Mouse (Mus musculus) cortical plate, adult 2 months (tissue): ENCODE results near the gene Prrt1. TPM values are rescaled to one million over a fixed set of nuclear protein-coding genes. Genes with fewer than 3 reads are reported as not detected.

ENCODE experiments used
- H3K27ac ChIP-seq: fragments of 200-500 bp; 2 replicates; pipeline ENCODE4 v1.5.1; 2012; ENCODE audit warnings: low read length, control low read depth, inconsistent platforms; ENCODE audit not compliant: insufficient read depth
- H3K4me1 ChIP-seq: fragments of 200-500 bp; 2 replicates; pipeline ENCODE4 v1.6.1; 2011; ENCODE audit warnings: low read length; ENCODE audit not compliant: control insufficient read depth, insufficient read depth
- H3K4me3 ChIP-seq: fragments of 200-500 bp; 2 replicates; pipeline ENCODE4 v1.5.1; 2011; ENCODE audit warnings: mild to moderate bottlenecking, low read length, control low read depth; ENCODE audit not compliant: insufficient read depth
- CTCF ChIP-seq: fragments of 200-500 bp; IDR thresholded peaks from 2 replicates; pipeline ENCODE4 v1.5.1; 2011; ENCODE audit warnings: mild to moderate bottlenecking, control low read depth, low read length; ENCODE audit not compliant: insufficient read depth; ENCODE audit errors: extremely low read depth
- POLR2A ChIP-seq: fragments of 200-500 bp; IDR thresholded peaks from 2 replicates; pipeline ENCODE4 v1.6.1; 2011; ENCODE audit warnings: mild to moderate bottlenecking, low read length, control low read depth; ENCODE audit not compliant: insufficient read depth; ENCODE audit errors: extremely low read depth
- polyA plus RNA-seq: library from polyadenylated mRNA; depleted of rRNA; stranded (reverse); fragments of >200 nt; gene quantifications from 2 replicates; pipeline ENCODE4 v1.2.3, GENCODE M21; 2012

The Prrt1 gene
- polyA plus RNA-seq, 1 experiment, result 160 TPM

DNA sequence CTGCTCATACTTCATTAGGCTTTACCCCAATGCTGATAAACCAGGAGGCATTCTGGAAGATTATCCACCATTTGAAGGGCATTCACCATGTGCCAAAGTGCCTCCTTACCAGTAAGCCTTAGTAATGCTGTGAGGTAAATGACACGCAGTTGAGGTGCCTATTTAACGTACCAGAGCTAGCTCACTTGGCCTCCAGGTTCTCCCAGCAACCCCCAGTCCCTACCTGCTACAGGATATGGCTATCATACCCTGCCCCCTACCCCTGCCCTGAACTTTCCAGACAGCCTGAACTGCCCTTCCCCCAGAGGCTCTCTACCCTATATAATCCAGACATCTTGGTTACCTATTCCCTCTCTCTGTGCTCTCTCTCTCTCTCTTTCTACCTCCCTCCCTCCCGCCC, 40.6 kb upstream of the Prrt1 start:
- TF ChIP-seq POLR2A (no peak), CTCF (no peak)
- Histone ChIP-seq H3K4me3 (no peak overlapping the region), H3K4me1 (peaks cover 5% of the 10 kb centered on the region), H3K27ac (no peak overlapping the region)

DNA sequence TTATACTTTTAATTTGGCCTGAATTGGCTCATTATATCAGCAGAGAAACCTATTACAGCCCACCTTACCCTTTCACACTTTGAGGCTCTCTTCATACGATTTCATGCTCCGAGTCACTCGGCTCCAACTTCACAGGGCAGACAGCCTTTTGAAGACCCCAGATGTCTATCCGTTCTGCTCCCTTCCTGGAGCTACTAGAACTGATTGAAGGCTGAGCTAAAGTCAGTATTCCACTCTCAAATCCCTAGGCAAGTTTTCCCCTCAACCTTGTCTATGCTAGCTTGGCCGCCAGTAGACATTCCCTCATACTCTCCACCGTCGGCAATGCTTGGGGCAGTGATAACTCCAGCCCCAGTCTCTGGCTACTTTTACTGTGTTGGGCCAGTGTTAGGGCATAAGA, 40.1 kb upstream of the Prrt1 start:
- Histone ChIP-seq H3K4me1 (peaks cover 5% of the 10 kb centered on the region), H3K27ac (no peak overlapping the region), H3K4me3 (no peak overlapping the region)
- TF ChIP-seq POLR2A (no peak), CTCF (no peak)

DNA sequence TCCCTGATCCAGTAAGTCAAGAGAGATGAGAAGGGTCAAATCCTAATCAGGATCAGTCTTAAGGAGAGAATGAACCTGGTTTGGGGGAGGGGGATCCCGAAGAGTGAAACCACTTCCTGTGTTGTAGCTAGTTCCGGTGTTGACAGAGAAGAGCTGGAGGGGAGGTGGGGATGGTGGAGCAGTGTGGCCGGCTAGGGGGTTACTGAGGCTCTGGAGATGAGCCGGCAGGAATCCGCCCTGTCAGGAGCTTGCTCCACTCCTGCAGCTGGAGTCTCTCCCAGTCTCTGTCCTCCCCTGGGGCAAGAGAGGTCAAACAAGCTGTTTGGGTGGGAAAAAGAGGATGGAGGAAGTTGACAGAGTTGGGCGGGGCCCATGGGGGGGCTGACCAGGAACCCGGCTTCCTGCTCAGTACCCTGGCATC, 39.6 kb upstream of the Prrt1 start, which contains the start of gene Gpsm3:
Gpsm3 (plus strand) TSS at position 126 of the 421 bp plus-strand sequence.
- H3K4me3 ChIP-seq, result no peak within 1 kb of the TSS
- H3K27ac ChIP-seq, result peak within 1 kb of the TSS; percentile 53; the same call in 1 of the 2 replicates
- H3K4me1 ChIP-seq, result peaks cover 5% of the 10 kb centered on the region
- TF ChIP-seq POLR2A (no peak), CTCF (no peak)

DNA sequence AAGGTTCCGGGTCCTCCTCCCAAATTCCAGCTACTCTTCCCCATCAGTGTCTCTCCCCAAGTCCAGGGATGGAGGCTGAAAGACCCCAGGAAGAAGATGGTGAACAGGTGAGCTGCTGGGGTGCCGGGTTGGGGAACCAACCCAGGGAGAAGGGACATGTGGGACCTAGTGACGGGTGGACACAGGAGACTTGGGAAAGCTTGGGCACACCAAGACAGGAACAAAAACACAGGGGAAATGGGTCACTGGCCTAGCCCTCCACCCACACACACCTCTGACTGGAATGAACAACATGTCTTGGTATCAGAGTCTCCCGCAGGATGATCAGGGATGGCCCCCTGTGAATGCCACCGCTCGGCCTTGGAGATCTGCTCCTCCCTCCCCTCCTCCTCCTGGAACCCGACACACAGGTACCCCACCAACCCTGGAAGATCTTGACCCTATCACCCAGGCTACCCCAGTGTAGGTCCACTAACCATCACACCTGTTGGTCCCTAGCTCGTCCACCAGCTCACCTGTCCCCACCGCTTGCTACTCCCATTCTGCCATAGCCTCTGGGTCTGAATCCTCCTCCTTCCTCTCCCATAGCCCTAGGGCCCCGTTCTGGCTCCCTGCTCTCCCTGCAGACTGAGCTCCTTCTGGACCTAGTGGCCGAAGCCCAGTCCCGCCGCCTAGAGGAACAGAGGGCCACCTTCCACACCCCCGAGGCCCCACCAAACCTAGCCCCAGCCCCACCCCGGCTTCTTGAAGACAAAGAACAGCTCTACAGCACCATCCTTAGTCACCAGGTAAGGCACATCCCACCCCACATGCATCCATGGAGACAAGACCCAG, 39.0 kb upstream of the Prrt1 start:
- TF ChIP-seq POLR2A (no peak), CTCF (no peak)
- peaks cover 5% of the 10 kb centered on the region for H3K4me1 ChIP-seq

DNA sequence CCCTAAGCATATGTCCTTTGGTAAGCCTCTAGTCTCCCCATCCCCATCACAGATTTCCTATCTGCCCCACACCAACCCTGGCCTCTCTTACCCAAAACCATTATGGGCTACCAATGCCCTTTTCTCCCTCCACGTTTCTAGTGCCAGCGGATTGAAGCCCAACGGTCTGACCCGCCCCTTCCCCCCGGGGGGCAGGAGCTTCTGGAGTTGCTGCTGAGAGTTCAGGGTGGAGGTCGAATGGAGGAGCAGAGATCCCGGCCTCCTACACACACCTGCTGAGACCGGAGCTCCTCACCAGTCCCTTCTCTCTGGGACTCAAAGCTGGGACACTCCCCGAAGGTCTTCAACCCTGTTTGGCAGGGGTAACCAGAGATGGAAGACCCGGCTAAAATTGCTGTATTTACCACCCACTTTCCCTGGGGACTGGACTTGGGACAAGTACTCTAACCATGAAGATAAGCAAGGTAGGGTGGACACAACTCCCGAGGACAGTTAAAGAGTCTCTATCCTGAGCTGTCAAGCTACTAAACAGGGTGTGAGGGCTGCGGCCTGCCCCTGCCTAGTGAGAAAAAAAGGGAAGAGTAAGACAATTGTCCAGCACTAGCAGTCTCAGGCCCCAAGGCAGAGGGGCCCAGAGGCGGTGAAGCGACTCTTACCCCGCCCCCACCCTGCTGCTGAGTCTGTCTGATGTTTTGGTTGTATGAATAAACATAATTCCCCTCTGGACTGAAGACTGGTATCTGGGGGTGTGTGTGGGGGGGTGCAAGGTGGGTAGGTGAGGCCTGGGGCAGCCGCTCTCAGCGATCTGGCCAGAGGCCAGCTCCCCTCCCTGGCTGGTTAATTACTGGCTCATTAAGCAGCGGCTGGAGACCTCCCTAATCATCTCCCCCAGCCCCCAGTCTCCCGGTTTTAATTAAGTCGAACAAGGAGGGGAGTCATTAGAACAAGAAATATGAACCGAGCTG, 38.0 kb upstream of the Prrt1 start, which contains the start of gene Pbx2:
Pbx2 (plus strand) TSS at position 238 of the 965 bp plus-strand sequence.
- no peak for TF ChIP-seq CTCF
- no peak for TF ChIP-seq POLR2A
- Histone ChIP-seq H3K4me3 (peak within 1 kb of the TSS; percentile 58), H3K27ac (peak within 1 kb of the TSS; percentile 98), H3K4me1 (peaks cover 5% of the 10 kb centered on the region)

More for the DNA sequence above, 39.0 kb upstream of the Prrt1 start:
- H3K27ac ChIP-seq, result peak overlapping the region; percentile 53; the same call in 1 of the 2 replicates
- no peak overlapping the region for H3K4me3 ChIP-seq

DNA sequence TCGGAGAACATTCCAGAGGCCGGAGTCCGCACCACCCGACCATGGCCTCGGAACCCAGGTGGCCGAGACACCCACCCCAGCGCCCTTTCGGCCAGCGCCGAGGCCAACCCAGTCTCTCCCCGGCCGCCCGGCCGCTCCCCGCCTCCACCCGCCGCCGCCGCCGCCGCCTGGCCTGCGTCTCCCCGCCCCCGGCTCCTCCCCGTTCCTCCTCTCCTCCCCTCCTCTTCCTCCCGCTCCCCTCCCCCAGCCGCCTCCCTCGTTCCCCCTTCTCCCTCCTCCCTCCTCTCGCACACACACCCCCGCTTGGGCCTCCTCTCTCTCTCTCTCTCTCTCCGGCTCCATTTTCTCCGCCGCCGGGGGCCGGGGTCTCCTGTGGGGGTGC, 37.3 kb upstream of the Prrt1 start:
- Histone ChIP-seq H3K4me1 (peaks cover 2% of the 10 kb centered on the region), H3K27ac (peak overlapping the region; percentile 98), H3K4me3 (peak overlapping the region; percentile 58)
- peak; percentile 73; the same call in 1 of the 2 replicates for TF ChIP-seq POLR2A
- TF ChIP-seq CTCF, result no peak

DNA sequence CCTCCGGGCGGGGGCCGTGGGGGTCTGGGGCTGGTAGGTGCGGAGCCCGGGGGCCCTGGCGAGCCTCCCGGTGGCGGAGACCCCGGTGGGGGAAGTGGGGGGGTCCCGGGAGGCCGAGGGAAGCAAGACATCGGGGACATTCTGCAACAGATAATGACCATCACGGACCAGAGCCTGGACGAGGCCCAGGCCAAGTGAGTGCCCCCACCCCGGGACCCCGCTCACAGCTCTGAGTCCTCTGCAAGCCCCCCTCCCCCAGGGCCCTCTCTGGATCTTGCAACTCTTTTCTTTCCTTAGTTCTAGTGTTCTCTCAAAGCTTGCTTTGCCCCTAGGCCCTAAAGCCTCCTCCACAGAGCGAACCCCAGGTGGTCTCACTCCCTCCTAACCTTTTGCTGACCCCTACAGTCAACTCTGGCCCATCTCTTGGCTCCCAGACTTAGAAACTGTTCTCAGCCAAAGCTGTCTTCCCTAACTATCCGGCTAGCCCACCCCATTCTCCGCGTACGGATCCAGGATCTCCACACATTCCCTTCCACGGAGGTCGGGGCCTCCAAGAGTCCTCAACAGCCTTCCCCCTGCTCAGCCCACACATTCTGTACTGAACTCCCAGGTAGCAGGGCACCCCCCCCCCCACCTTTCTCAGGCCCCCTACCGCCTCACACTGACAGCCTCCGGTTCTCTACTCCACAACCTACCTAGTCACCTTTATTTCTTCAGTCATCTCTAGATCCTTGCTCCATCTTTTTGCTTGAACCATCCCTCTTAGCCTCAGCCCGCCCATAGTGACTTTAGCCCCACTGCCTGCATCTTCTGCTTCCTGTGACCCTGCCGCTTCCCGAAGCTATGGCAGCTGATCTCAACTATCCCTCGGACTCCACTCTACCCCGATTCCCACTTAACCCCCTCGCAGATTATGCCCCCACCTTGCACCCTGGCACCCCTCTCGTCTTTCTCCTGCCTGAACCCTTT, 36.5 kb upstream of the Prrt1 start:
- peak overlapping the region; percentile 58 for H3K4me3 ChIP-seq
- 0 out of 2 replicates have a peak overlapping the region, but pooled peaks have one; percentile 6 for H3K27ac ChIP-seq
- peaks cover 2% of the 10 kb centered on the region for H3K4me1 ChIP-seq
- TF ChIP-seq POLR2A, result 0 out of 2 replicates have a peak, but pooled peaks have one; percentile 23
- no peak for TF ChIP-seq CTCF

DNA sequence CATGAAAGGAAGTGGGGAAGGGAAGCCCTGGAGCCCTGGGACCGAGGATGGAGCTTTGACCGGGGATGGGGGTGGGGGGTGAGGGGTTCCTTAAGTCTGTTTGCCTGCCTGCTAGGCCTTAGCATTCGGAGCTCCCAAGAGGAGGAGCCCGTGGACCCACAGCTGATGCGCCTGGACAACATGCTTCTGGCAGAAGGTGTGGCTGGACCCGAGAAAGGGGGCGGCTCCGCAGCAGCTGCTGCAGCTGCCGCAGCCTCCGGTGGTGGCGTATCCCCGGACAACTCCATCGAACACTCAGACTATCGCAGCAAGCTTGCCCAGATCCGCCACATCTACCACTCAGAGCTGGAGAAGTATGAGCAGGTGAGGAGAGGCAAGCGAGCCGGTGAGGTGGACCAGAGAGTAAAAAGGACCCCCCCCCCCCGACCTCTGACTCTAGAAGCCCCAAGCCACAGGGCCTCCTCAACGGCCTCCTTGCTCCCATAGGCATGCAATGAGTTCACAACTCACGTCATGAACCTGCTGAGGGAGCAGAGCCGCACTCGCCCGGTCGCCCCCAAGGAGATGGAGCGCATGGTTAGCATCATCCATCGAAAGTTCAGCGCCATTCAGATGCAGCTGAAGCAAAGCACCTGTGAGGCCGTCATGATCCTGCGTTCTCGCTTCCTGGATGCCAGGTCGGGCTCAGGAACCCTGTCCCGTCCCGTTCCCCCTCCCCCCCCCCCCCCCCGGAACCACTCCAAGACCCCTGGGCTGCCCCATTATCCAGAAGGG, 35.4 kb upstream of the Prrt1 start:
- Histone ChIP-seq H3K27ac (no peak overlapping the region), H3K4me1 (no peaks in the 10 kb centered on the region; the same call in 1 of the 2 replicates), H3K4me3 (peak overlapping the region; percentile 58)
- TF ChIP-seq POLR2A, result no peak
- no peak for TF ChIP-seq CTCF

DNA sequence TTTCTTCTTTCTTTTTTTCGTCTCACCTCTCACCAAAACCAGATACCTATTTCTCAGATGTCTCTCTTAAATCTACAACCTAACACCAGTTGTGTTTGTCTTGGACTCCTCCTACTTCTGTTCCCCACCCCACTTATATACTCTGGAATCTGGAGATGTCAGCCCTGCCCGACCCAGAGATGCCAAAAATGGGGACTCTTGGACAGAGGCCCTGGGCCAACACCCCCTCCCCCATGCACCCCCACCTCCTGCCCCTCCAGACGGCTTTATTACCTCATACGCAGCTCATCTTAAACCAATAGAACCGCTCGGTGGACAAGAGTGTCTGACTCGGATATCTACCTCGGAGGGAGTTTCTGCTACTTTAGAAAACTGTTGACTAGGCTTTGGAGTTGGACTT, 33.2 kb upstream of the Prrt1 start:
- Histone ChIP-seq H3K4me1 (no peaks in the 10 kb centered on the region; the same call in 1 of the 2 replicates), H3K27ac (no peak overlapping the region), H3K4me3 (no peak overlapping the region)
- TF ChIP-seq CTCF (no peak), POLR2A (no peak)
